Mouse (Mus musculus): Measurements from ENCODE around the gene Btf3l4.

Gene Btf3l4

GRCm38 (mm10) chr4:108825677-108826076 lies 7.7 kb downstream of the Btf3l4 start:
- DNase-seq (ENCODE audit: inconsistent ontology term), result no peak

GRCm38 (mm10) chr4:108811550-108811949 lies 21.9 kb downstream of the Btf3l4 start:
- no peak for DNase-seq (ENCODE audit: inconsistent ontology term)

- no peak for DNase-seq (ENCODE audit: inconsistent ontology term)
Measured at GRCm38 (mm10) chr4:108811142-108811541, 22.3 kb downstream of the Btf3l4 start.

- no peak for DNase-seq (ENCODE audit: inconsistent ontology term)
Measured at GRCm38 (mm10) chr4:108803535-108803934, 29.9 kb downstream of the Btf3l4 start.

- peak; percentile 63 for DNase-seq (ENCODE audit: inconsistent ontology term)
Measured at GRCm38 (mm10) chr4:108798083-108798830, 35.2 kb downstream of the Btf3l4 start.

- DNase-seq (ENCODE audit: inconsistent ontology term), result no peak
Measured at GRCm38 (mm10) chr4:108796701-108797100, 36.7 kb downstream of the Btf3l4 start.

- no peak for DNase-seq (ENCODE audit: inconsistent ontology term)
Measured at GRCm38 (mm10) chr4:108793941-108794340, 39.5 kb downstream of the Btf3l4 start.

GRCm38 (mm10) chr4:108790507-108790906 lies 42.9 kb downstream of the Btf3l4 start:
- no peak for DNase-seq (ENCODE audit: inconsistent ontology term)

- no peak for DNase-seq (ENCODE audit: inconsistent ontology term)
Measured at GRCm38 (mm10) chr4:108789258-108789936, 44.0 kb downstream of the Btf3l4 start.

- peak; percentile 77 for DNase-seq (ENCODE audit: inconsistent ontology term)
Measured at GRCm38 (mm10) chr4:108782421-108783085, 50.9 kb downstream of the Btf3l4 start.

GRCm38 (mm10) chr4:108781596-108781995 lies 51.8 kb downstream of the Btf3l4 start:
- peak; percentile 20 for DNase-seq (ENCODE audit: inconsistent ontology term)

- DNase-seq (ENCODE audit: inconsistent ontology term), result no peak
Measured at GRCm38 (mm10) chr4:108780864-108781205, 52.6 kb downstream of the Btf3l4 start.

GRCm38 (mm10) chr4:108780057-108780863 lies 53.2 kb downstream of the Btf3l4 start, which contains the start of gene Zfyve9:
Gene Zfyve9 (minus strand): TSS chr4:108780798.
- peak; percentile 88 for DNase-seq (ENCODE audit: inconsistent ontology term)

GRCm38 (mm10) chr4:108779763-108780056 lies 53.7 kb downstream of the Btf3l4 start:
- DNase-seq (ENCODE audit: inconsistent ontology term), result no peak

- no peak for DNase-seq (ENCODE audit: inconsistent ontology term)
Measured at GRCm38 (mm10) chr4:108768527-108768926, 64.9 kb downstream of the Btf3l4 start.

Data from Muller cell, postnatal 12 days (primary cell).